Mouse (Mus musculus) gastrocnemius, adult 18-20 months (tissue): ENCODE results near the gene Ndufa9. TPM values are rescaled to one million over a fixed set of nuclear protein-coding genes. Genes with fewer than 3 reads are reported as not detected.

Experiments
- DNase-seq: peaks from one replicate; pipeline ENCODE4 v3.0.0; 2021; ENCODE audit warnings: low spot score
- long read RNA-seq, 2 experiments: library from polyadenylated mRNA; stranded (forward); transcript quantifications; one replicate each; pipeline ENCODE4 v2.0.0; 2021
- total RNA-seq, 2 experiments: library from RNA; stranded (reverse); gene quantifications; 2 replicates each; pipeline ENCODE4 v1.2.3; 2021

The Ndufa9 gene
- total RNA-seq: 100 to 1,000 TPM; 292 to 321 TPM
- long read RNA-seq, experiment 1, transcript Ndufa9-203 (11 exons, 1,445 nt): major isoform, 222 of 228 reads
- long read RNA-seq, experiment 1, partial matches to known transcripts: 6 of 228 reads
- long read RNA-seq, experiment 1, other reads (novel, unspliced or antisense): 0 of 228 reads
- long read RNA-seq, experiment 2, transcript Ndufa9-203 (11 exons, 1,445 nt): major isoform, 162 of 173 reads
- long read RNA-seq, experiment 2, partial matches to known transcripts: 8 of 173 reads
- long read RNA-seq, experiment 2, other reads (novel, unspliced or antisense): 3 of 173 reads

DNA sequence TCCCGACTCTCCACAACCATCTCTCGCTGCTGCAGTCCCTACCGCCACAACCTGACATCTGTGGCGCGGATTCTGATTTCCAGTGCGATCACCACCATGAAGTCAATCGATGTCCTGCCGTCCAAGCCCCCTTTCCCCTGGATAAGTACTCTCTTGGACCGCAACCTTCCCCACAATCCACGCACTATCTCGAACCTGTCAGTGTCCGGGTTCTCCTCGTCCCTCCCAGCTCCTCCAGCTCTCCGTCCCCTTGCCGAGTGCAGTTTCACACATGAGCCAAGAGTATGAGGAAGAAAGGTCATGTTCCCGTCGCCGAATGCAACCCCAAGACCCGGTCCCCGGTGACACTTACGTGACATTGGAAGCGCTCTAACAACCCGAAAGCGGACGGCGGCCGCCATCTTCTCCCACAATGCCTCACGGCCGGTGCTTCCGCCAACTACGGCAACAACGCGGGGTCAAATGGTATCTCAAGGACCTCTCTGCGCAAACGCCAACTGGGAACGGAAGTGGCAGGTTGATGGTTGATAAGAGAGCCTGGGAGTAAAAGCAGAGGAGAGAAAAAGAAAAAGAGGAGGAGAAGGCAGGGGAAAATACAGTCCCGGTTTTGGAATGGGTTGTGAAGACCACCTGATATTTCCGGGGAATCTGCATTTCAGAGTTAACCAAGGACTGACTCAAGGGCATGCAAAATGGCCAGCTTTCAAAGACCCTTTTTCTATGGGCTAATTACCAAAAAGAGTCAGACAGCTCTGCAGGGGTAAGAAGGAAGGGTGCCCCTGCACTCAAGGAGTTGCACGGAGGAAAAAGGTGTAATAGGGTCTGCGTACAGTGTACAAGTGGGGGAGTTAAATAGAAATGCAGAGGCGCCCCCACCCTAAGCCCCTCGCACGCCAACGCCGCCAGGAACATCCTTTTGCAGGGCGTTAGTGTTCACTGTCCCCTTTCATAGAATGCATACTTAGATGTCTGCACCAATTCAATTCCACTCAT is at the start of gene Ndufa9:
Gene Ndufa9, minus strand, starts transcription at position 425 of the 993 bp plus-strand sequence.
- DNase-seq: peak; percentile 95

DNA sequence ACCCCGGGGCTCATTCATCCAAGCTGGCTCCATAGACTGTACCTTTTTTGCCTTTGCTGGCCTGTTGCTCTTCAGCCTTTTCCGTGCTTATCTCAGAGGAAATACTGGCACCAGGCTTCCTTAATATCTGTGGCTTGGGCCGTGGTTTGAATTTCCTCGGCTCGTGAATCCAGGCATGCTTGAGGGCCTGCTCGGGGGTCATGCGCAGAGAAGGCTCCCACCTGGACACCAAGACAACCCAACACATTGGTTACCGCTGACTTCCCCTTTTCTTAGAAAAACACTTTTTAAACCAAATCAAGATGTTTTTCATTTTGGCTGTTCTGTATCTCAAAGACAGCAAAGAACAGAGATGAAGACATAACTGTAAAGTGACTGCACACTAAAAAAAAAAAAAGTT is 28.2 kb upstream of the Ndufa9 start:
- DNase-seq: no peak

DNA sequence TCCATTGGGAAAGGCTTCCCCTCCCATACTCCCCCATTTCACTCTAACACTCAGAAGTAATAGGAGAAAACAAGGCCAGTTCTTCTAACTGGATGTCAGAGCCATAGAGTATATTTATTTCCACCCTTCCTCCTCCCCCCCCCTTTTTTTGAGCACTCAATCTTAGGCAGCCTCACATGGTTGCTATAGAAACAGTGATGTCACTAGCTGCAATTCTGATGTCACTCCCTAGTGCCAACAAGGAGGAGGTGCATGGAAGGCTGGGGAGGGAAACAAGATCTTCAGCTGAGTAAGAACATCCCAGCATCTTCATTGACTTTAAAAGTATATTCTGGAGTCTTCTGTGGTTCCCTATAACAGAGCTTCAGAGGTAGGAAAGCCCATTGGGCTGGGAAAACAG is 3.9 kb upstream of the Ndufa9 start, which contains the start of gene Akap3:
Gene Akap3, plus strand, starts transcription at position 218 of the 400 bp plus-strand sequence.
- DNase-seq: no peak

- DNase-seq: no peak
Observed at GRCm38 (mm10) chr6:126836628-126837027, 12.3 kb downstream of the Ndufa9 start.

- DNase-seq: no peak
Observed at GRCm38 (mm10) chr6:126823087-126823486, 25.8 kb downstream of the Ndufa9 start.

GRCm38 (mm10) chr6:126816338-126816737 is 32.6 kb downstream of the Ndufa9 start:
- DNase-seq: no peak

- DNase-seq: no peak
Observed at GRCm38 (mm10) chr6:126815206-126815750, 33.7 kb downstream of the Ndufa9 start.

GRCm38 (mm10) chr6:126811481-126811880 is 37.5 kb downstream of the Ndufa9 start:
- DNase-seq: no peak

DNA sequence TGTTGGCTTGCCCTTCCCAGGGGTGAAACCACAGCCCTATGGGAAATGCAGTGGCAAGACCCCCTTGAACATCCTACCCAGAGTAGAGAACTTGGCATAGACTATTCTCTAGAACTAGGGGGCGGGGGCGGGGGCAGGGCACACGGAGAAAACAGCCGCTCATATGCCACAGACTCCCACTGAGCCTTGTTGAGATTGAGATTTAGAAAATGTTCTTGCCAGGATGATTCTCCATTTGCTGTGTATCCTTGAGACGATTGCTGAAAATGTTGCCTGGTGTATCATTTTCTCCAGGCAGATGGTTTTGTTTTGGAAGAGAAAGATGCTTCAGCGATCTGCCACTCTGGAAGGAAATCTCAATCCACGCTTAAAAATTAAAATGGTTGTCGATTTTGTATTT is 40.4 kb downstream of the Ndufa9 start:
- DNase-seq: no peak

GRCm38 (mm10) chr6:126808134-126808533 is 40.8 kb downstream of the Ndufa9 start:
- no peak for DNase-seq

GRCm38 (mm10) chr6:126806783-126807182 is 42.2 kb downstream of the Ndufa9 start:
- DNase-seq: no peak

DNA sequence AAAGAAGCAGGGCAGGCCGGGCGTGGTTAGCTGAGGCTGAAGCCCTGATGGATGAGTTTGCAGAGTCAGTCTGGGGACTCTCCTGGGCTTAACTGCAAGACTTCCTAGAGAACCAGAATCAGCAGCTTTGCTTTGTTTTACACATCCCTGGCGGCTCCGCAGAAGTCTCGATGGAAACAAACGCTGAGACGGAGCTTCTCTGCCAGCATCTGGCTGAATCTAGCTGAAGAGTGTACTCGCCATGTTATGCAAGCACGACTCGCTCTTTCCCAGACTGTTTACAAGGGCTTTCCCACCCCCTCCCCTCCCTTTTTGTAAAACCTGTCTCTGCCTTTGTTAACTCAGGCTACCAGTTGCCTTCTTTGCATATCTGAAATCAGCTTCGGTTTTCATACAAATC is 46.0 kb downstream of the Ndufa9 start:
- DNase-seq: no peak

- no peak for DNase-seq
Observed at GRCm38 (mm10) chr6:126794751-126795150, 54.2 kb downstream of the Ndufa9 start.

- DNase-seq: no peak
Observed at GRCm38 (mm10) chr6:126793689-126794088, 55.2 kb downstream of the Ndufa9 start.

DNA sequence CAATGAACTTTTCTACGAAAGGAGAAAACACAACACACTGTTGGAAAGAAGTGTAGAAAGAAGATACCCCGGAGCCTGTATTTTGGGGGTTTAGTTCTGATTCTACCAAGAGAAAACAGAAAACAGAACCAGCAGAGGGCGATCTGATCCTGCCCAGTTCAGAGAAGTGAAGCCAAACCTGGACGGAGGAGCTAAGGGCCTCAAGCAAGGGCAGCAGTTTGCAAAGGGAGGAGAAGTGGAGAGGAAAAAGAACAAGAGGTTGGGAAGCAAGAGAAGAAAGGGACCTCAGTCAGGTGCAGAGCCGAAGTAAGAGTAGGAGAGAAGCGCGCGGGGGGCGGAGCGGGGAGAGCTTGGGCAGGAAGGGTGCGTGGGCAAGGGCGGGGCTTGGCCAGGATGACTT is 57.0 kb downstream of the Ndufa9 start:
- no peak for DNase-seq

DNA sequence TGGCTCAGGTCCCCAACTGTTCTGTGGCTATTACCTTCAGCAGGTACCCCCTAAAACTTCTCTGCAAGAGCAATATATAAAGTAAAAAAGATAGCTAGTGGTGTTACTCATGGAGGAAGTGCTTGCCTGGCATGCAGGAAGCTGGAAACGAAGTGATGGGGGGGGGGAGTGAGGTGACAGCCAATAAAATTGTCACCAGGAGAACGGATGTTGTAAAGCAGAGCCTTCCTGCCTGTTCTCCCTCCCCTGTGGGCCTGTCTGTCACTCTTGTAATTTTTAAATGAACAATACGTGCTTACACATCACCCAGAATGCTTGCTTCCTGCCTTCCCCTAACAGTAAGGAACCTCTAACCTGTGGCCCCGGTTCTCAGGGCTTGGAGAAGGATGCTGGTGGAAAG is 57.4 kb downstream of the Ndufa9 start:
- no peak for DNase-seq

- DNase-seq: no peak
Observed at GRCm38 (mm10) chr6:126788863-126789262, 60.1 kb downstream of the Ndufa9 start.

DNA sequence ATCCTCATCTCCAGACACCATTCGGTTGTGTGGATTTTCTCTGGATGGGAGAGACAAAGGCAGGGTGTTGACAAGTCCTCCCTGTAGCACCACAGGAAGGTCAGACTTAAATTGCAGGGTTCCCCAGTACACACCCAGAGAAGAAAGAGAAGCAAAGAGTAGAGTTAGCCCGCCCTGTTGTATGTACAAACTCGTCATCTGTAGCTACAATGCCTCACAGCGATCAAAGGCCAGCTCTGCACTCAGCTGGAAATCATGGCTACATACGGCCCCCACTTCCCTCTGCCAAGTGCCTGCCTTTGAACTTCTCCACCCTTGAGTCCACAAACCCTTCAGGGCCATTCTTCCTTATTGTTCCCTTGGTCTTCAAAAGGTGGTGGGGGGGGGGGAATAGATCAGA is 64.7 kb downstream of the Ndufa9 start:
- DNase-seq: no peak

- DNase-seq: no peak
Observed at GRCm38 (mm10) chr6:126783651-126784066, 65.3 kb downstream of the Ndufa9 start.

DNA sequence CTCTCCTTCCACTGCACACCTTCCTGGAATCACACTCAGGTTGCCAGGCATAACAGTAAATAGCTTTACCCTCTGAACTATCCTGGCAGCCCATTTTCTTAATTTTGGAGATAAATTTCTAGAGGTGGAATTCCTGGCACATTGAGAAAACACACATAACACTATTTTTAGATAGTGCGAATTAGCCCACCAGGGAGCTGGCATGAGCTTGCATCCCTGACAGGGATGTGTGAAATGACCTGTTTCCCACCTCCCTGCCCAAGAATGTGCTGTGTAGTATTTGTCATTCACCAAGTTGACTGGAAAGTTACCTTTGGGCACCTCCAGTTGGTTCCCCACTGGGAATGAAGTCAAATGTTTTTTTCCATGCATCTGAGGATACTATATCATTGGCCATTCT is 65.9 kb downstream of the Ndufa9 start:
- DNase-seq: no peak

- DNase-seq: no peak
Observed at GRCm38 (mm10) chr6:126777889-126778288, 71.0 kb downstream of the Ndufa9 start.

DNA sequence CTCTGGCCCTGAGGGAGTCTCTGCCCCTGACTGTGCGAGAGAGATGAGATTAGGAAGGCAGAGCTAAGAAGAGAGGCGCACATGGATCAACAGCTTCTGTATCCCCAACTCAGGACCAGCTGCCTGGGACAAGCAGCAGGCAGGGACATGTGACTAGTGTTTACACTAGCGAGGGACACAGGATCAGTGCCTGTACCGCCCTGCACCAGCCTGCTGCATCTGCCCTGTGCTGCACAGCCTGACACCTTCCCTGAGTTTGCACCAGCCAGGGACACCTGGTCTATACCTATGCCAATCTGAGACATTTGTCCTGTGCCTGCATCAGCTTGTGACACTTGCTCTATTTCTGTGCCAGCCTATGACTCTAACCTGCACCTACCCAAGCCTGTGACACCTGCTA is 75.1 kb downstream of the Ndufa9 start:
- no peak for DNase-seq
